18 mouse cellular contexts compared by ENCODE assay signal in genomic region chr12:86423102-86423501, GRCm38 (mm10).
DNase-seq lines count a peak whose midpoint lies in the region; ATAC-seq and TF ChIP-seq lines count a peak whose summit lies in the region.
"Had no signal": no experiment of that assay in that cellular context is flagged by ENCODE, and none has a peak within 500 bp of the region (broad histone marks: within the 10 kb centered on the region; RNA-seq: fewer than 3 reads in every experiment).

No protein-coding gene starts in this region.

- H3K4me3 ChIP-seq in embryonic facial prominence, embryonic 12.5 days = 0 out of 2 replicates have a peak overlapping the region, but pooled peaks have one; percentile 44
- H3K4me3 ChIP-seq in embryonic facial prominence, embryonic 10.5 days = no peak overlapping the region
- H3K4me3 ChIP-seq in heart, postnatal 0 days (ENCODE audit: low read depth, low read length) = peak overlapping the region; percentile 76
- H3K4me3 ChIP-seq in E14TG2a.4 (replicated peaks; ENCODE audit: low read length) = peak overlapping the region; percentile 78; the same call in 1 of the 2 replicates
- H3K4me3 ChIP-seq in midbrain, embryonic 13.5 days (replicated peaks) = peak overlapping the region; percentile 55
- H3K4me3 ChIP-seq: erythroblast, embryonic 14.5 days had no signal

- no peak for TF ChIP-seq CTCF in heart, postnatal 0 days (IDR thresholded peaks at IDR 0.05; ENCODE audit: low read depth)
- no peak for TF ChIP-seq CTCF in E14TG2a.4 (conservative IDR thresholded peaks at IDR 0.05; ENCODE audit: low read length)

- H3K4me1 ChIP-seq in embryonic facial prominence, embryonic 12.5 days = peaks cover 13% of the 10 kb centered on the region; the same call in 1 of the 2 replicates
- H3K4me1 ChIP-seq in embryonic facial prominence, embryonic 10.5 days = peaks cover 29% of the 10 kb centered on the region
- 0 out of 2 replicates have a peak, but pooled peaks cover 10% of the 10 kb centered on the region for H3K4me1 ChIP-seq in heart, postnatal 0 days (ENCODE audit: control insufficient read depth, insufficient read depth)
- peaks cover 43% of the 10 kb centered on the region for H3K4me1 ChIP-seq in E14TG2a.4 (replicated peaks; ENCODE audit: low read depth, low read length)
- peaks cover 33% of the 10 kb centered on the region for H3K4me1 ChIP-seq in midbrain, embryonic 13.5 days (replicated peaks)

- peaks cover 90% of the 10 kb centered on the region for H3K27me3 ChIP-seq in embryonic facial prominence, embryonic 12.5 days
- peaks cover 90% of the 10 kb centered on the region for H3K27me3 ChIP-seq in embryonic facial prominence, embryonic 10.5 days (replicated peaks; ENCODE audit: low read depth, poor library complexity, severe bottlenecking)
- peaks cover 52% of the 10 kb centered on the region; the same call in 1 of the 2 replicates for H3K27me3 ChIP-seq in heart, postnatal 0 days (ENCODE audit: control insufficient read depth, insufficient read depth, low read length)
- peaks cover 96% of the 10 kb centered on the region for H3K27me3 ChIP-seq in E14TG2a.4 (ENCODE audit: insufficient read depth, low read length)
- H3K27me3 ChIP-seq in midbrain, embryonic 13.5 days = peaks cover 90% of the 10 kb centered on the region

- TF ChIP-seq EP300 in heart, postnatal 0 days (IDR thresholded peaks at IDR 0.05; ENCODE audit: low read depth) = no peak

- ATAC-seq in embryonic facial prominence, embryonic 12.5 days (ENCODE audit: insufficient number of reproducible peaks, insufficient read depth, low FRiP score, low TSS enrichment) = no peak
- ATAC-seq in heart, postnatal 0 days (ENCODE audit: insufficient read depth, low read depth) = no peak
- ATAC-seq in midbrain, embryonic 13.5 days = no peak
- ATAC-seq in CD4-positive, CD25-positive, alpha-beta regulatory T cell, adult 4 months = no peak
- ATAC-seq: forebrain, postnatal 0 days; liver, postnatal 0 days had no signal

- H3K9me3 ChIP-seq in embryonic facial prominence, embryonic 12.5 days = no peaks in the 10 kb centered on the region
- no peaks in the 10 kb centered on the region for H3K9me3 ChIP-seq in embryonic facial prominence, embryonic 10.5 days
- no peaks in the 10 kb centered on the region for H3K9me3 ChIP-seq in heart, postnatal 0 days (replicated peaks; ENCODE audit: control insufficient read depth, low read length)
- peaks cover 10% of the 10 kb centered on the region for H3K9me3 ChIP-seq in E14TG2a.4 (ENCODE audit: low read length)
- no peaks in the 10 kb centered on the region for H3K9me3 ChIP-seq in midbrain, embryonic 13.5 days
- H3K9me3 ChIP-seq: limb, embryonic 15.5 days had no signal

- intact Hi-C loops in heart, postnatal 14 days (cut with DNase I) = no loop called here

- H3K27ac ChIP-seq in embryonic facial prominence, embryonic 12.5 days = no peak overlapping the region
- no peak overlapping the region for H3K27ac ChIP-seq in embryonic facial prominence, embryonic 10.5 days (replicated peaks)
- no peak overlapping the region for H3K27ac ChIP-seq in heart, postnatal 0 days (ENCODE audit: low read depth)
- no peak overlapping the region for H3K27ac ChIP-seq in midbrain, embryonic 13.5 days
- H3K27ac ChIP-seq: limb, embryonic 15.5 days had no signal

- DNase-seq in embryonic facial prominence, embryonic 10.5 days (ENCODE audit: low spot score) = no peak
- DNase-seq in heart, postnatal 0 days (ENCODE audit: low spot score) = no peak
- no peak for DNase-seq in heart, postnatal 14 days
- DNase-seq in thymus, postnatal 14 days = no peak
- DNase-seq: adrenal gland, postnatal 14 days; embryo, embryonic 11 days; forebrain, postnatal 0 days; gastrocnemius, postnatal 14 days; liver, postnatal 0 days; lung, postnatal 36 days; right cerebral cortex, postnatal 14 days; thymus, postnatal 4 days had no signal

- WGBS in embryonic facial prominence, embryonic 12.5 days = 5% methylated on average over 13 of the region's 13 CpGs
- 5% methylated on average over 13 of the region's 13 CpGs for WGBS in embryonic facial prominence, embryonic 10.5 days
- WGBS in heart, postnatal 0 days = 27% methylated on average over 13 of the region's 13 CpGs
- WGBS in midbrain, embryonic 13.5 days = 5% methylated on average over 13 of the region's 13 CpGs

- no peaks in the 10 kb centered on the region for H3K36me3 ChIP-seq in embryonic facial prominence, embryonic 12.5 days
- H3K36me3 ChIP-seq in embryonic facial prominence, embryonic 10.5 days (replicated peaks) = no peaks in the 10 kb centered on the region
- no peaks in the 10 kb centered on the region for H3K36me3 ChIP-seq in heart, postnatal 0 days (replicated peaks; ENCODE audit: control insufficient read depth, insufficient read depth, low read length)
- H3K36me3 ChIP-seq in E14TG2a.4 (ENCODE audit: insufficient read depth, low read length) = no peaks in the 10 kb centered on the region
- no peaks in the 10 kb centered on the region for H3K36me3 ChIP-seq in midbrain, embryonic 13.5 days
- H3K36me3 ChIP-seq: limb, embryonic 15.5 days had no signal

- no peak overlapping the region for H3K9ac ChIP-seq in embryonic facial prominence, embryonic 12.5 days
- H3K9ac ChIP-seq in heart, postnatal 0 days (replicated peaks; ENCODE audit: low read depth, low read length) = no peak overlapping the region
- H3K9ac ChIP-seq in midbrain, embryonic 13.5 days (replicated peaks) = no peak overlapping the region
- H3K9ac ChIP-seq: forebrain, postnatal 0 days; limb, embryonic 15.5 days; liver, postnatal 0 days had no signal

- no peak overlapping the region for H3K4me2 ChIP-seq in embryonic facial prominence, embryonic 12.5 days (replicated peaks)
- H3K4me2 ChIP-seq in heart, postnatal 0 days (ENCODE audit: low read depth, low read length) = peak overlapping the region; percentile 92; the same call in 1 of the 2 replicates
- peak overlapping the region; percentile 82; the same call in 1 of the 2 replicates for H3K4me2 ChIP-seq in midbrain, embryonic 13.5 days (replicated peaks)
